Mouse (Mus musculus) CH12.LX (cell line): ENCODE results near the gene Kcnk3.
A peak's percentile ranks its signal among the peaks of the same experiment; 100 is the strongest.

Experiments
- CHD2 ChIP-seq: IDR thresholded peaks from 2 replicates; pipeline ENCODE4 v1.6.1; 2011; ENCODE audit warnings: low read length, improper control_type of control experiment
- CTCF ChIP-seq, 2 experiments: IDR thresholded peaks in 1 of 2; conservative IDR thresholded peaks in 1 of 2; 2 replicates each; pipeline ENCODE4 v1.5.1; 2011 to 2012; ENCODE audit warnings: low read depth in 2 of 2, low read length in 2 of 2, improper control_type of control experiment in 1 of 2, inconsistent platforms in 1 of 2, mild to moderate bottlenecking in 1 of 2, moderate library complexity in 1 of 2
- JUND ChIP-seq: conservative IDR thresholded peaks from 2 replicates; pipeline ENCODE4 v1.6.1; 2011; ENCODE audit warnings: low read depth, low read length, improper control_type of control experiment
- KAT2A ChIP-seq: IDR thresholded peaks from 2 replicates; pipeline ENCODE4 v1.6.1; 2012; ENCODE audit warnings: low read length, improper control_type of control experiment, inconsistent platforms; ENCODE audit not compliant: insufficient replicate concordance
- MAX ChIP-seq: IDR thresholded peaks from 2 replicates; pipeline ENCODE4 v1.6.1; 2011; ENCODE audit warnings: low read length, improper control_type of control experiment
- POLR2A ChIP-seq: IDR thresholded peaks from 2 replicates; pipeline ENCODE4 v1.6.1; 2011; ENCODE audit warnings: low read depth, mild to moderate bottlenecking, improper control_type of control experiment, low read length
- RCOR1 ChIP-seq: conservative IDR thresholded peaks from 2 replicates; pipeline ENCODE4 v1.6.1; 2012; ENCODE audit warnings: low read depth, mild to moderate bottlenecking, inconsistent platforms, low read length, improper control_type of control experiment
- USF1 ChIP-seq: IDR thresholded peaks from 2 replicates; pipeline ENCODE4 v1.6.1; 2014; ENCODE audit warnings: low read depth, mild to moderate bottlenecking, inconsistent platforms, low read length, improper control_type of control experiment
- ZKSCAN1 ChIP-seq: IDR thresholded peaks from 2 replicates; pipeline ENCODE4 v1.6.1; 2012; ENCODE audit warnings: low read depth, inconsistent platforms, low read length, improper control_type of control experiment, borderline replicate concordance

GRCm38 (mm10) chr5:30614221-30614620, 26.3 kb downstream of the Kcnk3 start:
- no peak for TF ChIP-seq RCOR1
- no peak for TF ChIP-seq POLR2A
- peak; percentile 68 for TF ChIP-seq CHD2
- TF ChIP-seq USF1 = no peak
- no peak for TF ChIP-seq CTCF (conservative IDR thresholded peaks at IDR 0.05 in 1 of 2, IDR thresholded peaks at IDR 0.05 in 1 of 2; ENCODE audit: low read depth in 2 of 2, low read length in 2 of 2)
- no peak for TF ChIP-seq JUND
- no peak for TF ChIP-seq KAT2A
- no peak for TF ChIP-seq ZKSCAN1
- TF ChIP-seq MAX = no peak
